Mouse (Mus musculus): ENCODE results near the gene Rbbp9. TPM values are rescaled to one million over a fixed set of nuclear protein-coding genes. Genes with fewer than 3 reads are reported as not detected.
"Not testable (repeated sequence)": the region's sequence is repeated elsewhere in the genome, so short reads cannot be mapped to it uniquely, and the experiment has no call there.

Rbbp9 gene
- polyA plus RNA-seq (2012; fragmentation: generic; extraction: Trizol) = 6.0 TPM
- long read RNA-seq, experiment 1, transcript Rbbp9-201 (5 exons, 2,170 nt) = major isoform, 39 of 44 reads
- long read RNA-seq, experiment 1, partial matches to known transcripts = 1 of 44 reads
- long read RNA-seq, experiment 1, other reads (novel, unspliced or antisense) = 4 of 44 reads
- long read RNA-seq, experiment 2, transcript Rbbp9-201 (5 exons, 2,170 nt) = major isoform, 44 of 48 reads
- long read RNA-seq, experiment 2, partial matches to known transcripts = 0 of 48 reads
- long read RNA-seq, experiment 2, other reads (novel, unspliced or antisense) = 3 of 48 reads

DNA sequence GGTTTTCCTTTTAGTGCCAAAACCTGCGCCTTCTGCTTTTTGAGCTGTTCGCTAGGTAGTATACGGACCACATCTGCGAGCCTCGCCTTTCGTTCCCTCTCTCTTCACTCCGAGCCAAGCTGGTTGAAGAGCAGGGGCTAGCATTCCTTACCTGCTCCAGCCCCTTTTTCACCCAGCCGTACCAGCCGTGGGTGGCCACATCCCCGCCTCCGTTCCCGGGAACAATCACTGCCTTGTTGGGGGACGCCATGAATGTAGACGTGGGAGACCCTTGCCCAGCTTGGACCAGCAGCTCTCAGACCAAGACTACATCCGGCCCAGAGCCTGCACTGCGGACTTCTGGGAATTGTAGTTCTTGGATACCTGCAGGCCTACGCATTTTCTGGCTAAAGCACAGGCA is at the start of gene Rbbp9:
Gene Rbbp9 (minus strand): TSS at position 341 of the 400 bp plus-strand sequence.
- TF ChIP-seq FOSL1 (IDR thresholded peaks at IDR 0.05; ENCODE audit: insufficient read depth, low read length, poor library complexity, severe bottlenecking) (no peak), MAX (IDR thresholded peaks at IDR 0.05) (no peak), CEBPB (IDR thresholded peaks at IDR 0.05; ENCODE audit: low read depth) (no peak), MYOG (IDR thresholded peaks at IDR 0.05; ENCODE audit: control insufficient read depth, extremely low read depth, insufficient read length) (no peak), MYOD1 (IDR thresholded peaks at IDR 0.05; ENCODE audit: control insufficient read depth, insufficient read length, low read depth) (no peak), USF1 (IDR thresholded peaks at IDR 0.05; ENCODE audit: low read depth) (no peak), CTCF (IDR thresholded peaks at IDR 0.05; ENCODE audit: control insufficient read depth, insufficient read depth, insufficient read length) (no peak)
- Histone ChIP-seq H3K36me3 (ENCODE audit: control insufficient read depth, insufficient read depth) (no peaks in the 10 kb centered on the region), H3K79me2 (ENCODE audit: control insufficient read depth, insufficient read depth) (no peaks in the 10 kb centered on the region), H3K27me3 (ENCODE audit: control insufficient read depth, insufficient read depth, insufficient read length) (no peaks in the 10 kb centered on the region), H3K4me3 (ENCODE audit: insufficient read depth, poor library complexity, severe bottlenecking) (peak within 1 kb of the TSS; percentile 47), H3ac (ENCODE audit: control insufficient read depth, insufficient read length, low read depth) (peak within 1 kb of the TSS; percentile 99), H3K79me3 (ENCODE audit: low read depth) (no peaks in the 10 kb centered on the region)

DNA sequence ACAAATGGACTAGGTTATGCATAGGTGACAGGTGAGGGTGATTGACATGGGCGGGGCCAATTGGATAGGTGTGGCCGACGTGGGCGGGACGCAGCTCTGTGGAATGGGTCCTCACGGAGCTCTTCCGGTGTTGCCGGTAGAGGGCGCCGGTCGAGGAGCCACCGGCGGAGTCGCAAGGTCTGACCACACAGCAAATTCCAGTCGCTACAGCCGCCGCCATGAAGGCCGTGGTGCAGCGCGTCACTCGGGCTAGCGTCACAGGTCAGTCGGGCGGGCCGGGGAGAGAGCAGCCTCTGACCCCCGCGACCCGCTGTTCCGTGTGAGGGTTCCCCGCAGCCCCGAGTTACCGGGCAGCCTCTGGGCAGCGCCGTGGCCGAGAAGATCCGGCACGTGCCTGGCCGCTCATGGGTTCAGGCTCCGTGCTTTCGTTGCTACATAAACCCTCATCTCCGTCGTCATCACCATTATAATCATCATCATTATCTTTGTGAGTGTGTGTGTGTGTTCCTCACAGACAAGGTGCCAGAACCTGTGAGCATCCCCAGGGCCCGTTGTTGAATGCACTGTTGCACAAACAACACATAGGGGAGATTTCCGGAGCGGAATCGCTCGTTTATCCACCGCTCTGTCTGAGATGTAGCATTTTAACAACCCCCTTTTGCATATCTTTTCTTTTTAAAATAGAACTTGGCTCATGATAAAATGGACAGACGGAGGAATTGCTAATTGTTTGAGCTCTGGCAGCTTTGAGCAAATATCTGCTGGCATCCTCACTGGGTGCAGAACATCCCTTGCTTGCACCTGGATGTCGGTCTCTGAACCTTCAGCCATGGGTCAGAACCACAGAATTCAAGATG is 49.4 kb upstream of the Rbbp9 start, which contains the start of gene Dtd1:
Gene Dtd1 (plus strand): TSS at position 67 of the 857 bp plus-strand sequence.
- Histone ChIP-seq H3K4me3 (ENCODE audit: insufficient read depth, poor library complexity, severe bottlenecking) (peak within 1 kb of the TSS; percentile 59), H3K36me3 (ENCODE audit: control insufficient read depth, insufficient read depth) (peaks cover 8% of the 10 kb centered on the region), H3K79me3 (ENCODE audit: low read depth) (no peaks in the 10 kb centered on the region), H3K79me2 (ENCODE audit: control insufficient read depth, insufficient read depth) (no peaks in the 10 kb centered on the region), H3K27me3 (ENCODE audit: control insufficient read depth, insufficient read depth, insufficient read length) (no peaks in the 10 kb centered on the region), H3ac (ENCODE audit: control insufficient read depth, insufficient read length, low read depth) (peak within 1 kb of the TSS; percentile 59)
- no peak for TF ChIP-seq CEBPB (IDR thresholded peaks at IDR 0.05; ENCODE audit: low read depth)
- peak; percentile 82 for TF ChIP-seq CTCF (IDR thresholded peaks at IDR 0.05; ENCODE audit: control insufficient read depth, insufficient read depth, insufficient read length)
- TF ChIP-seq USF1 (IDR thresholded peaks at IDR 0.05; ENCODE audit: low read depth) = no peak

DNA sequence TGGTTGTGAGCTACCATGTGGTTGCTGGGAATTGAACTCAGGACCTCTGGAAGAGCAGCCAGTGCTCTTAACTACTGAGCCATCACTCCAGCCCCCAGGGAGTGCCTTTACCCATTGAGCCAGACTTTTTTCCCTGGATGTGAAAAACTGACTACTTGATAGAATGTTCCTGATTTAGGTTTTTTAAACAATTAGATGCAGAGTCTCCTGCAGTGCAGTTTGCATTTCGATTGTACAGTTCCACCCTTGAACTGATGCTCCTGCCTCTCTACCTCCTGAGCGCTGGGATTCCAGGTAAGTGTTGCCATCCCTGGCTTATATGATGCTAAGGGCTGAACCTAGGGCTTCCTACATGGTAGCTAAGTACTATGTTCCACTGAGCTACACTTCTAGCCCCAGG is 47.3 kb upstream of the Rbbp9 start:
- TF ChIP-seq MYOD1 (IDR thresholded peaks at IDR 0.05; ENCODE audit: control insufficient read depth, insufficient read length, low read depth) (no peak), USF1 (IDR thresholded peaks at IDR 0.05; ENCODE audit: low read depth) (no peak), FOSL1 (IDR thresholded peaks at IDR 0.05; ENCODE audit: insufficient read depth, low read length, poor library complexity, severe bottlenecking) (no peak), MAX (IDR thresholded peaks at IDR 0.05) (no peak), CTCF (IDR thresholded peaks at IDR 0.05; ENCODE audit: control insufficient read depth, insufficient read depth, insufficient read length) (no peak), CEBPB (IDR thresholded peaks at IDR 0.05; ENCODE audit: low read depth) (no peak), MYOG (IDR thresholded peaks at IDR 0.05; ENCODE audit: control insufficient read depth, extremely low read depth, insufficient read length) (no peak)
- Histone ChIP-seq H3ac (ENCODE audit: control insufficient read depth, insufficient read length, low read depth) (no peak overlapping the region), H3K79me3 (ENCODE audit: low read depth) (no peaks in the 10 kb centered on the region), H3K4me3 (ENCODE audit: insufficient read depth, poor library complexity, severe bottlenecking) (no peak overlapping the region), H3K27me3 (ENCODE audit: control insufficient read depth, insufficient read depth, insufficient read length) (no peaks in the 10 kb centered on the region), H3K79me2 (ENCODE audit: control insufficient read depth, insufficient read depth) (no peaks in the 10 kb centered on the region), H3K36me3 (ENCODE audit: control insufficient read depth, insufficient read depth) (peaks cover 8% of the 10 kb centered on the region)

DNA sequence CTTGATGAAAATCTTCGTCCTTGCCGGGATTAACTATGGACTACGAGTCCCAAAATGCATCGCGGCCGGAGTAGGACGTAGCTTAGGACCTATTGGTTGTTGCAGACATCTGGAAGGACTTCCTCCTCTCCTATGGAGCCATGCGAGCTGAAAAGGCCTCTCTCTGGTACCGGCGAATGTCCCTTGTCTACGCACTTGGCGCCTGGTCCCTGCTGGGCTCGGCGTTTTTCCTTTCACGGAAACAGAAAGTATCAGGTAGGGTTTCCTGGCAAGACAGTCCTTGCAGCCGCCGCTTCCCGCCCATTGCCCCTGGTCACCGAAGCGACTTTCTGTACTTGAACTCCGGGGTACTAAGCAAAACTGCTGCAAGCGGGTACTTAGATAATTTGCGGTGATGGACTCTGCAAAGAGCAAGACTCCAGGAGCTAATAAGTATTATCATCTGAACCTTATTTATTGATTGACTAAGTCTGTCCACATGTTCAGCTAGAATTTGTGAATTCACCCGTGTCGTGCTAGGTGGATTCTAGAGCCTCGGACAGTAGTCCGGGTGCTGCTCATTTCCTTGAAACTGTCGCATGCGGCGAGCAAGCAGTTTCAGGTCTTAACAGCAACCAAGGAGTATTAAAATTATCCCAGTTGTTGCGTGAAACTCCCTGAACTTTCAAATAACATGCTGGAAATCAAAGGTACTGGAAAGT is 43.4 kb upstream of the Rbbp9 start, which contains the start of gene Smim26:
Gene Smim26 (plus strand): TSS at position 104 of the 701 bp plus-strand sequence.
- no peaks in the 10 kb centered on the region for H3K79me2 ChIP-seq (ENCODE audit: control insufficient read depth, insufficient read depth)
- peak within 1 kb of the TSS; percentile 46 for H3K4me3 ChIP-seq (ENCODE audit: insufficient read depth, poor library complexity, severe bottlenecking)
- H3K27me3 ChIP-seq (ENCODE audit: control insufficient read depth, insufficient read depth, insufficient read length) = no peaks in the 10 kb centered on the region
- H3K36me3 ChIP-seq (ENCODE audit: control insufficient read depth, insufficient read depth) = peaks cover 21% of the 10 kb centered on the region
- peak within 1 kb of the TSS; percentile 80 for H3ac ChIP-seq (ENCODE audit: control insufficient read depth, insufficient read length, low read depth)
- TF ChIP-seq FOSL1 (IDR thresholded peaks at IDR 0.05; ENCODE audit: insufficient read depth, low read length, poor library complexity, severe bottlenecking) = no peak
- TF ChIP-seq CEBPB (IDR thresholded peaks at IDR 0.05; ENCODE audit: low read depth) = no peak
- peak; percentile 42 for TF ChIP-seq MAX (IDR thresholded peaks at IDR 0.05)
- H3K79me3 ChIP-seq (ENCODE audit: low read depth) = no peaks in the 10 kb centered on the region

DNA sequence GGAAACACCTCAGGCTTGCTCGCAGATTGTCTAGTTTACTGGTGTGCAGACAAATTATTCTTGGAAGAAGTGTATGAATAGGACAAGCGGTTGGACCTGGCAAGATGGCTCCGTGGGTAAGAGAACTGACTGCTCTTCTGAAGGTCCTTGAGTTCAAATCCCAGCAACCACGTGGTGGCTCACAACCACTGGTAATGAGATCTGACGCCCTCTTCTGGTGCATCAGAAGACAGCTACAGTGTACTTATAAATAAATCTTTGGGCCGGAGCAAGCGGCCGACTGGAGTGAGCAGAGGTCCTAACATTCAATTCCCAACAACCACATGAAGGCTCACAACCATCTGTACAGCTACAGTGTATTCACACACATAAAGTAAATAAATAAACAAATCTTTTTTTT is 42.4 kb upstream of the Rbbp9 start:
- H3ac ChIP-seq (ENCODE audit: control insufficient read depth, insufficient read length, low read depth); H3K79me2 ChIP-seq (ENCODE audit: control insufficient read depth, insufficient read depth); H3K79me3 ChIP-seq (ENCODE audit: low read depth); H3K27me3 ChIP-seq (ENCODE audit: control insufficient read depth, insufficient read depth, insufficient read length); H3K4me3 ChIP-seq (ENCODE audit: insufficient read depth, poor library complexity, severe bottlenecking): not testable (repeated sequence)
- TF ChIP-seq USF1 (IDR thresholded peaks at IDR 0.05; ENCODE audit: low read depth) = peak; percentile 15
- H3K36me3 ChIP-seq (ENCODE audit: control insufficient read depth, insufficient read depth) = peaks cover 31% of the 10 kb centered on the region

Data from C2C12 (cell line).